Mouse (Mus musculus) intestine, postnatal 0 days (tissue): ENCODE data around the gene Prkcb. TPM values are rescaled to one million over a fixed set of nuclear protein-coding genes. Genes with fewer than 3 reads are reported as not detected.

Experiments used
- ATAC-seq: fragments of 200-750 bp; cut with Nextera tagmentation; 2 replicates; pipeline ENCODE4 v1.8.0; 2017; ENCODE audit warnings: mild to moderate bottlenecking, moderate TSS enrichment, moderate library complexity
- H3K27ac ChIP-seq: fragments of 300-500 bp; sonication (generic); 2 replicates; pipeline ENCODE4 v1.5.1; 2014; ENCODE audit warnings: mild to moderate bottlenecking, low read depth, low read length, moderate library complexity
- H3K27me3 ChIP-seq: fragments of 300-500 bp; sonication (generic); replicated peaks from 2 replicates; pipeline ENCODE4 v1.6.1; 2014; ENCODE audit warnings: low read length, mixed read lengths; ENCODE audit not compliant: control insufficient read depth, insufficient read depth
- H3K36me3 ChIP-seq: fragments of 300-500 bp; sonication (generic); 2 replicates; pipeline ENCODE4 v1.6.1; 2014; ENCODE audit warnings: mild to moderate bottlenecking, moderate library complexity; ENCODE audit not compliant: control insufficient read depth, insufficient read depth
- H3K4me1 ChIP-seq: fragments of 300-500 bp; sonication (generic); replicated peaks from 2 replicates; pipeline ENCODE4 v1.6.1; 2014; ENCODE audit warnings: antibody characterized with exemption, low read length, mixed read lengths; ENCODE audit not compliant: control insufficient read depth, insufficient read depth
- H3K4me2 ChIP-seq: fragments of 300-500 bp; sonication (generic); replicated peaks from 2 replicates; pipeline ENCODE4 v1.6.1; 2014; ENCODE audit warnings: low read depth, mild to moderate bottlenecking, moderate library complexity
- H3K4me3 ChIP-seq: fragments of 300-500 bp; sonication (generic); 2 replicates; pipeline ENCODE4 v1.5.1; 2014; ENCODE audit warnings: low read depth, low read length
- H3K9ac ChIP-seq: fragments of 300-500 bp; sonication (generic); 2 replicates; pipeline ENCODE4 v1.6.1; 2014; ENCODE audit warnings: mild to moderate bottlenecking, low read depth, low read length
- H3K9me3 ChIP-seq: fragments of 300-500 bp; sonication (generic); 2 replicates; pipeline ENCODE4 v1.6.1; 2016; ENCODE audit warnings: mixed run types; ENCODE audit not compliant: control insufficient read depth
- CTCF ChIP-seq: sonication (generic); IDR thresholded peaks from 2 replicates; pipeline ENCODE4 v1.5.1; 2016; ENCODE audit warnings: low read depth, mild to moderate bottlenecking, control low read depth, antibody characterized with exemption, moderate library complexity
- WGBS: fragments of 180-500 bp; shearing (Covaris S2); extraction: QIAGEN DNeasy Blood & Tissue Kit; methylation state at CpG from one replicate; pipeline ENCODE4 v1.1.7; 2014; 5-methylcytosine and 5-hydroxymethylcytosine counted together
- polyA plus RNA-seq: library from polyadenylated mRNA; unstranded; fragments of >200 nt; fragmentation: Nextera tagmentation; extraction: Ambion mirVana; gene quantifications from 2 replicates; pipeline ENCODE4 v1.2.1, GENCODE M21; 2015

Prkcb gene
- polyA plus RNA-seq, 1 experiment from 2014 or later: 4.7 TPM

DNA sequence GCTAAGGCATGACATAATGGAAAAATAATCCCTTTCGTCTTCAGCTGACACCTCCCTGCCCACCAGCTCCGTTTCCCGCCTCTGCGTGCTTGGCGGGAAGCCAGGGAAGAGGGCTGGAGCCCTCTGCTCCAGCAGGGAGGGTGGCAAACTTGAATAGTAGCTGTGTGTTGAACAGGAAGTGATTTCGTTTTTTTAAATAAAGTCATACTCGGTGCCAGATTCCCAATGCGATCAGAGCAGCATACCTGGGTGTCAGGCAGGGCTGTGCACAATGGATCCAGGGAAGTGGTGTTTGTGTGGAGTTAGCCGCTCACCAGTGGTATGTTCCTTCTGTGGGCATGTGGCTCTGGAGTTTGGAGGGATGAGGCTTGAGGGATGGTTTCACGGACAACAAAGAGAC lies 89.9 kb downstream of the Prkcb start:
- no peak overlapping the region for H3K4me3 ChIP-seq
- H3K27ac ChIP-seq: no peak overlapping the region
- H3K4me1 ChIP-seq: no peaks in the 10 kb centered on the region
- H3K9ac ChIP-seq: no peak overlapping the region
- H3K36me3 ChIP-seq: no peaks in the 10 kb centered on the region
- no peak for TF ChIP-seq CTCF
- whole genome bisulfite sequencing: 42% methylated on average over 10 of the region's 10 CpGs
- ATAC-seq: no peak
- no peak overlapping the region for H3K4me2 ChIP-seq
- H3K27me3 ChIP-seq: no peaks in the 10 kb centered on the region
- H3K9me3 ChIP-seq: no peaks in the 10 kb centered on the region

DNA sequence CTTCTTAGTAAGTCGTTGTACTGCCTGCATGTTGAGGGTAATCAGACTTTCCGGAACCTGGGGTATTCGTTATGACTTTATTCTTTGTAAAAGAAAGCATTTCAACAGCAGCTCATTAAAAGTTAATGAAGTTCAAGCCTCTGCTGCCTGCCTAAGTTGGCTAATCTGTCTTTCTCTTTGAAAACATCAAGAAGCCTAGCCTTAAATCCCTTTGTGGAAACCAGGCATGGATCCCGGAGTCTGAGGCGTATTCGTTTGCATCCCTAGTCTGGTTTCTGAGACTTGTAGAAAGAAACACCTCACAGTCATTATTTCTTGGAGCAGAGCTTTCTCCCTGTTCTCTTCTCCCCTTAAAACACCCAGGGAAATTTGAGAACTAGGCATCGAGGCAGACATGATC lies 90.7 kb downstream of the Prkcb start:
- Histone ChIP-seq H3K4me3 (no peak overlapping the region), H3K4me2 (no peak overlapping the region), H3K9ac (no peak overlapping the region), H3K27me3 (no peaks in the 10 kb centered on the region), H3K27ac (no peak overlapping the region), H3K36me3 (no peaks in the 10 kb centered on the region), H3K9me3 (no peaks in the 10 kb centered on the region), H3K4me1 (no peaks in the 10 kb centered on the region)
- TF ChIP-seq CTCF: no peak
- ATAC-seq: no peak
- WGBS: 80% methylated on average over 7 of the region's 7 CpGs

- Histone ChIP-seq H3K4me1 (no peaks in the 10 kb centered on the region), H3K4me3 (no peak overlapping the region), H3K27me3 (no peaks in the 10 kb centered on the region), H3K9me3 (no peaks in the 10 kb centered on the region), H3K27ac (no peak overlapping the region), H3K9ac (no peak overlapping the region), H3K36me3 (no peaks in the 10 kb centered on the region), H3K4me2 (no peak overlapping the region)
- WGBS: 81% methylated on average over 10 of the region's 10 CpGs
- no peak for TF ChIP-seq CTCF
- ATAC-seq: no peak
Measured at GRCm38 (mm10) chr7:122380336-122381130, 92.0 kb downstream of the Prkcb start.

DNA sequence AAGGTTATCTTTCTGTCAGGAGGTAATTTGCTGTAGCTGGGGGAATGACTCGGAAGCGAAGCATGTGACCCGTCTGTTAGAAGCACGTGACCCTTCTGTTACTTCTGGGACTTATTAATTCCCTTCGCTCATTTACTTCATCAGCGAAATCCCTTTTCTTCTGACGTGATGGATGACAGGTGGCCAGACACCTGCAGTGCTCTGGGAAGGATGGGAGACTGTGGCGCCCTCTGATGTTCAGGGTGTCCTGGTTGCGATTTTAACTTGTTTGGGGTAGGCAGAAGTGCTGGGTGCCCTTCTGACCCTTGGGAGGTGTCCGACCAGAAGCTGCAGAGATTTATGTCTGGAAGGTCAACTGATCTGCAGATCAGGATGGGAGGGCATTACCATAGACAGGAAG lies 93.0 kb downstream of the Prkcb start:
- Histone ChIP-seq H3K4me2 (no peak overlapping the region), H3K9ac (no peak overlapping the region), H3K27me3 (no peaks in the 10 kb centered on the region), H3K9me3 (no peaks in the 10 kb centered on the region), H3K36me3 (no peaks in the 10 kb centered on the region), H3K4me3 (no peak overlapping the region), H3K4me1 (no peaks in the 10 kb centered on the region), H3K27ac (no peak overlapping the region)
- 0 out of 2 replicates have a peak, but pooled peaks have one; percentile 15 for TF ChIP-seq CTCF
- no peak for ATAC-seq
- 43% methylated on average over 10 of the region's 10 CpGs for WGBS

DNA sequence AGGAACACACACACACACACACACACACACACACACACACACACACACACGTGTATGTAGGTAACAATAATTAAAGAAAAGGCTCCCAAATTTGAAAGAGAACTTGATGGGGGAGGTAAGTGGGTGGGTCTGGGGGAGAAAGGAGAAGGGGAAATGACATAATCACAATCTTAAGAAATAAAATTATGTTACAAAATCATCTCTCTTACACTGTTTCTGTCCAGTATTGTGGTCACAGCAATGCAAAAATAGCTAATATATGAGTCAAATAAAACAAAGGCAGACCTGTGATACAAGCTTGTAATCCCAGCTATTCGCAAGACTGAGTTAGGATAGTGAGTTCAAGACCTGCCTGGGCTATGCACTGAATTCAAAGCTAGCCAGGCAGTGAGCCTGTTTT lies 94.7 kb downstream of the Prkcb start:
- Histone ChIP-seq H3K4me3 (no peak overlapping the region), H3K36me3 (no peaks in the 10 kb centered on the region), H3K27me3 (no peaks in the 10 kb centered on the region), H3K27ac (no peak overlapping the region), H3K9me3 (no peaks in the 10 kb centered on the region), H3K9ac (no peak overlapping the region), H3K4me2 (no peak overlapping the region), H3K4me1 (no peaks in the 10 kb centered on the region)
- no peak for ATAC-seq
- TF ChIP-seq CTCF: no peak
- 72% methylated on average over 2 of the region's 2 CpGs for WGBS

- H3K9me3 ChIP-seq: no peaks in the 10 kb centered on the region
- 81% methylated on average over 8 of the region's 8 CpGs for whole genome bisulfite sequencing
- H3K4me1 ChIP-seq: no peaks in the 10 kb centered on the region
- no peaks in the 10 kb centered on the region for H3K36me3 ChIP-seq
- no peak for TF ChIP-seq CTCF
- no peak for ATAC-seq
- no peak overlapping the region for H3K4me3 ChIP-seq
- no peaks in the 10 kb centered on the region for H3K27me3 ChIP-seq
- H3K9ac ChIP-seq: no peak overlapping the region
- H3K4me2 ChIP-seq: no peak overlapping the region
- H3K27ac ChIP-seq: no peak overlapping the region
Measured at GRCm38 (mm10) chr7:122384891-122385290, 96.3 kb downstream of the Prkcb start.
